Mouse (Mus musculus) monocyte, adult 5-6 weeks (primary cell): ENCODE measurements around the gene Als2cr12. TPM values are rescaled to one million over a fixed set of nuclear protein-coding genes. Genes with fewer than 3 reads are reported as not detected.
"Not testable (repeated sequence)": the region's sequence is repeated elsewhere in the genome, so short reads cannot be mapped to it uniquely, and the experiment has no call there.

Experiments
- ATAC-seq: fragments of 153-309, 156-312 bp; replicated peaks from 2 replicates; pipeline ENCODE4 v1.8.0; 2017; ENCODE audit warnings: mild to moderate bottlenecking; ENCODE audit not compliant: low TSS enrichment, insufficient number of reproducible peaks, severe bottlenecking, poor library complexity, low FRiP score
- total RNA-seq: library from RNA; stranded (forward); fragments of 200-1000, 200-491, 200-594 nt; gene quantifications from 3 replicates; pipeline ENCODE4 v1.2.3, GENCODE M21; 2017

Als2cr12 gene
- not detected in 3 replicates for total RNA-seq

DNA sequence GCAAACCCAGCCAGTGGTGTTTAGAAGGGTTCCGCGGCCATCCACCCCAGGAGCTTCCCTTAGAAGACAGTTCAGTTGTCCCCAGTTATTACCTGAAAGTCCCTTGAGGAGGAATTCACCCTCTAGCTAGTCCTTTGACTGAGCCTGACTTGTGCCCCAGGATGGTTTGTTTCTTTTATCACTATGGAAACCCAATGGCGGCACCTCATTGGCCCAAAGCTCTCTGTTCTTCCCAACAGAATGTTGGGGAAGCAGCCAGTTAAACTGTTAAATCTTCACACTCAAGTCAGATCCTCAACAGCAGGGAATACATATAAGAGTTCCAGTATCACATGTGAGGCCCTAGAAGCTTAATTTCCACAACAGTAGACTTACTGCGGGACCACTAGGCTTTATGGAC, at the start of gene Als2cr12:
Gene Als2cr12, minus strand, starts transcription at position 180 of the 400 bp plus-strand sequence.
- not testable (repeated sequence) for ATAC-seq

DNA sequence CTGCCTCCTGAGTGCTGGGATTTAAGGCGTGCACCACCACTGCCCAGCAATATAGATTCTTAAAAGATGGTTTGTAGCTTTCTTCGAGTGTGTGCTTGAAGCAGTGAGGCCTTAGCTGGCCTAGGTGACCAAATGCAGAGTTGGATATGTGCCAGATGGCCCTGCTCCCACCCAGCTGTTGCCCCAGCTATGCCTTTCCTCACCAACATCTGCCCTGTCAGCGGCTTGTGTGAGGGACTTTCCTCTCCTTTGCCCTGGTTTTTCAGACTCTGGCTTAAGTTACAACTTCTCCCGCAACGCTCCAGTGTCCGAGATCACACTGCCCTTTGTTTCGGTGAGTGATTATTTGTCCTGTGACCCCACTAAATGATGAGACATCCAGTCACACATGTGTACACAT, 48.9 kb upstream of the Als2cr12 start:
- ATAC-seq, result no peak

DNA sequence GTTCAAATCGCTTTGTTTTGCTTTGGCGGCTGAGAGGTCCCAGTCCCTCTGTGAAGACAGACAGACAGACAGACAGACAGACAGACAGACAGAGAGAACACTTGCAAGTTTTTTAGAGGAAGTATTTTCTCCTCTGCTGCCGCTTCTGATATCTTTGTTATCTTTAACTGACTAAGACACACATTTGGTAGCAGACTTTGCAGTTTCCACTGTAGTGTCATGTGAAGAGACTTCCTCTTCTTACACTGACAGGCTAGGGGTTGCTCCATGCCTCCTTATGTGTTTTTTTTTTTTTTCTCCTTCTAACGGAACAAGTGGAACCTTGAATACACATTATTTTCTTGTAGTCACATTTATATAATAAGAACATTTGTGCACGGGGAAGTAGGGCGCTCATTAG, 47.5 kb upstream of the Als2cr12 start:
- ATAC-seq, result peak; percentile 63

DNA sequence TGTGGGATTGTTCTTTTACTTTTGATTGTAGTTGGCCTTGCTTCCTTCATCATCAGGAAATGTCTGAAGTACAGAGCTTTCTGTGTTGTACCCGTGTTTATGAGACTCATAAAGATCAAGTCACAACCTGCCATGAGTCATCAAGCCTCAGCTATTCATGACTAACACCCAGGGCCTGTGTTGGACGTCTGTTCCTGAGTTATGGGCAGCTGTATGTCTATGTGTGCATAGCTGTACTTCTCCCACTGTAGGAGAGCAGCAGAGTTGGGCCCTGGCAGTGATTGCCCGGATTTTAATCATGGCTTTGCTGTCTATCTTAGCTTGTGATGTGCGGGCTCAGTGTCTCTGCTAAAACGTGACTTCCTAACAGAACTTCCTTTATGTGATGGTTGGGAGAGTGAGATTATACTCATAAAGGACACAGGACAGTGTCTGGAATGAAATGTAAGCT, 46.8 kb upstream of the Als2cr12 start:
- no peak for ATAC-seq

DNA sequence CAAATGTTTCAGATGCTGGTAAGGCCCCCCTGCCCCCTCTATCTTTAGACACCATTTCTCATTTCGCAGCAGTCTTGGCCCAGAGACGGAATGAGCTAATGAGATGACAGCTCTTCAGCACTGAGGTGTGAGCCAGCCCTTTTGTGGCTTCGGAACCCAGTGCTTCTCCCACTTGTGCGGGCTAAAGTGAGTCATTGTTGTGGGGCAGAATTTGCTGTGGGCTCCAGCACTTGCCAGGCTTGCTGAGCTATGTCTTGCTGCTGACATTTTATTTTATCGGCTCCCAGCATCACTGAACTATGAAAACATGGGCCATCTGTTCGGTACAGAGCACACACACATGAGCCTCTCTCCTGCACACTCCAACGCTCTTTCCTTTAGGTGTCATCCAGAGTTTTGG, 43.7 kb upstream of the Als2cr12 start:
- ATAC-seq, result no peak

DNA sequence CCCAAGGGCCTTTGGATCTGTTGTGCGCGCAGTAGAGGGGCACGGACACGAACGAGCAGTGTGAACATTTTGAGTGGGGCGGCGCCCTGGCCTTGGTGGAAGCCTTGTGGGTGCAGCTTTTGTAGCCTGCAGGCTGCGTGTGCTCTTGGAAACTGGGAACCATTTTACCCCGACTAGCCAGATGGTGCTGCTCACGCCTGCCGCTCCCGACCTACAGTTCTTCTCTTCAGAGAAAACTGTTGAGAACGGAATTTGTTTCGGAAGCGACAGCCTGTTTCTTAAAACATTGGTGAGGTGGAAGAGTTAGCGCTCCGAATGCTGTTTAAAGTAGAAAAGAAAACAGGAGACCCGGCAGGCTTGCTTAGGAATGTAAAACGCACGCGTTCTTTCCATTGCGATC, 41.2 kb upstream of the Als2cr12 start:
- ATAC-seq, result no peak

DNA sequence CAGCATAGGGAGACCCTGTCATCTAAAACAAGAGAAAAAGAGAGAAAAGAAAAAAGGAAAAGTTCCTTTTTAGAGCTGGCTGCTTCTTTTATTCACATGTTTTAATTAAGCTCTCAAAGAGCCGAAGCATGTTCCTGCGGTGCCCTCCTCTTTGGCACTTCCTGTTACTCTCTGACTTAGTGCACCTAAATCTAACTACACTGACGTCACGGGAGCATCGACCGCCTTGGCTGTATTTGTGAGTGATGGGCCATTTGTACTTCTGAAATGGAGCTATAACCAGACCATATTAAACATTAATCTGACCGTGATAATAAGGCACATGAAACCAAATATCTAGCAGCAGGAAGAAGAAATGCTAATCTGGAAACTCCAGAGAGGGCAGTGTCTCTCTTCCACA, 40.2 kb upstream of the Als2cr12 start:
- ATAC-seq, result no peak

DNA sequence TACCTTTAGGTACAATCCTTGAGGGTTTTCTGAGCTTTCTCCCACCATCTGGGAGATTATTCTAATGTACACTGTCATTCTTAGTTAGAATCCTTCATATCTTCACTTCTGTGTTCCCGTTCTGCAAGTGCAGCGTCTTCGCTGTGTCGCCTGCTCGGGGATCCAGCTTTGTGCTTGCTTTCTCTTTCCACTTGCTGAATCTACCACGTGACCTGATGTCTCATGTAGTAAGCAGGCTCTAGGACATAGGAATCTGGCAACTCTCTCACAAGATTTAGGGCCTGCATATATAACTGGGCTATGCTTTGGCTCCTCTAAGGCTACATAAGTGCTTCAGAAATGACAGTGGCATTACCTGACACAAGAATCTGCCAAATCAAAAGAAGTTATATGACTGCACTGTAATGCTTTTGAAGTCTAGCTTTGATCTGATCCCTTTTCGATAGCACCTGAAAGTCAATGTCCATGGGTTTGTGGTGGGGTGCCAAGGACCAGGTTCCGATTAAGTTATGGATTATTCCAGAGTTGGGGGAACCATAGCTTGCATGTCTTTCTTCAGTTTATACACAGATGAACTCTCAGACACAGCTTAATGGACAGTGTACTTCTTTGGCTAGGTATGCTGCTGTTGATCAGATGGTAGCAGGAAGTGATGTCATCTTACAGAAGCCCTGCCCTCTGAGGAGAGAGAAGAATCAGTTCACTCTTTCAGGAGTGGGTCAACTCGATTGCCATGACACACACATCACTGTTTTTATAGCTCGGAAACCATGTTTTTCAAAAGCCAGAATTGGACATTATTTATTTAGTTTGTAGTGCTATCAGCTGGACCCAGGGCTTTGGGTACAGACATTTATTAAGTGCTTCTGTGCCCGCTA, 38.5 kb upstream of the Als2cr12 start:
- no peak for ATAC-seq

DNA sequence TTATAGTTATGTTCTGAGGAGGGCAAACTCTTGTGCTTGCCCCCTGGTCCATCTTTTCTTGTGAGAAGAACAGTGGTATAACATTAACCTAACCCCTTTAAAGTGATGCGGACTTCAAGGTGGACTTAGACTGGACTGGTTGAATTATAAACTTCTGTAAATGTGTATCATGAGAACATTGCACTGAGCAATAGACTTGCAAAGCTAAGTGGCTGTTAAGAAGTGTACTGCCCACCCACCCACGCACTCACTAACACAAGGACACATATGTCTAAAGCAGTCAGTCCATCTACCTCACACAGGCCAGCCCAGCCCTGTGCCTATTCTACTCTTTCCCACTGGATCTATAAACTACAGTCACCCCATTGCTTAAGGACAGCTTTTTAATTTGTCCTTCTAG, 37.8 kb upstream of the Als2cr12 start:
- ATAC-seq, result no peak

DNA sequence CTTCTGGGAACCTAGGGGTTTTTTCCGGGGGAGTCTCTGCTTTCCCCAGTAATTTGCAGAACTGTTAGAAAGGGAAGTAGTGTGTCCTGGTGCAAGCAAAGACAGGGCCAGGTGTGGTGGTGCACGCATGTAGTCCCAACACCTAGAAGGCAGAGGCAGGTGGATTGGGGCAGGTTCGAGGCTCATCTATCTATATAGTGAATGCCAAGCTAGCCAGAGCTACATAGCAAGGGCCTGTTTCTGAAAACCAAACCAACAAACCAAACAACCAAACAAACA, 32.7 kb upstream of the Als2cr12 start:
- ATAC-seq, result no peak

DNA sequence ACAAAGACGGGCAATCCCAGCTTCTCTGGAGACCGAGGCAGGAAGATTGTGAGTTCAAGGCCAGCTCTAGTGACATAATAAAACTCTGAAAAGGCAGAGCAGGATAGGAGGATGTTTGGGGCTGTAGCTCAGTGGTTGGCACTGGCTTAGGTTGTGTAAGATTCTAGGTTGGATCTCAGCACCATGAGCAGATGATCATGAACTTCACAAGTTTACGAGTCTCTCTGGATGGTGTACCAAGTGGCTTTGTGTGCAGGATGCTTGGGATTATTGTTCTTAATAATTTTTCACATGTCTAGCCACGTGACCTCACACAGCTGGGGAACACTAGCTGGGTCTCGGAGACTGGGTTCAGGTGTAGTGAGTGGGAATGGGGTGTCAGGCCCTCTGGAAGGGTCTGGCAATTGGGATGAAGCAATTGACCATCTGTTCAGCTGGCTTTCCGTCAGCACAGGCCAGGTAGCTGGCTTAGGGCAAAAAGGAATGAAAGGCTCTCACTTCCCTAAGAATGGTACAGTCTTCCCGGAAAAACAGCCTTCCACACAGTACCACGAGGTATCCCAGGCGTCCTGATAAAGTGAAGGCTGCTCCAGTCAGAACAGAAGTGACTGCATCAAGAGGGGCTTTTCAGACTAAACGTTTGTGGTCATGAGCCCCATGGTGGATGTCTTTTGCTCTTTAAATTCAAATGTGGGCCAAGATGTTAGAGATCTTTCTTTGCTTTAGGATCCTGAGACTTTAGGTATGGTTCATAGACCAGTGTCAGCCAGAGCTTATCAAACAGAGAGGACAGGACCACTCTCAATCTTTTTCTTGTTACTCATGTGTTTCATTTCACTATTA, 32.2 kb upstream of the Als2cr12 start:
- no peak for ATAC-seq

DNA sequence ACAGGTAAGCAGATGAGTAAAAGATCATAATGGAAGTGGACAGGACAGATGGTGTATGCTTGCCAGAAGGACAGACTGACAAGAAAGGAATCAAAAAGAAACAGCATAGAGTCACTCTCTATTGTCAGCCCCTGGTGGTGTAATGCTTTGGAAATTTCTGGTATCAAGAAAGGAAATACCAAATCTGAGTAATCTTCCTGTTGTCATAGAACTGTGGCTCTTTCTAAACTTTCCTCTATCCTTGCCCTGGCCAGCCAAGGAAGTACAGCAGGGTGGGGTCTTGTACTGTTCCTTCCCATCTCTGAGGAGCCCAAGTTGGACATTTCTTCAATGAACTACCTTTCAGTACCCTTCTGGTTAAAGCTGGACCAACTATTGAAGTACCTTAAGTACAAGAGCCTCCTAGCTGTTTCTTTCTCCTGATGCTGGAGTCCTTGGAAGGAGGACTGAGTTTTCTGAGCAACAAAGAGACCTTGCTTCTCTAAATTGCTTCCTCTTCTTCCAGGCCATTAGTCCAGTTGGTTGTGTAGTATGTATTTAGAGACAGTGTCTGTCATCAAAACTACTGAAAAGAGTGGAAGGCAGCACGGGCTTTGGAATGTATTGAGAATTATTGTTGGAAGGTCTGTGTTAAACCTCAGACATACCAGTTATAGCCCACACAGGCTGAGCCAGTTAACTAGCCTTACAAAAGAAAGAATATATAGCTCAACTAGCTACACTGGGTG, 31.4 kb upstream of the Als2cr12 start:
- ATAC-seq, result no peak; the same call in 1 of the 2 replicates

DNA sequence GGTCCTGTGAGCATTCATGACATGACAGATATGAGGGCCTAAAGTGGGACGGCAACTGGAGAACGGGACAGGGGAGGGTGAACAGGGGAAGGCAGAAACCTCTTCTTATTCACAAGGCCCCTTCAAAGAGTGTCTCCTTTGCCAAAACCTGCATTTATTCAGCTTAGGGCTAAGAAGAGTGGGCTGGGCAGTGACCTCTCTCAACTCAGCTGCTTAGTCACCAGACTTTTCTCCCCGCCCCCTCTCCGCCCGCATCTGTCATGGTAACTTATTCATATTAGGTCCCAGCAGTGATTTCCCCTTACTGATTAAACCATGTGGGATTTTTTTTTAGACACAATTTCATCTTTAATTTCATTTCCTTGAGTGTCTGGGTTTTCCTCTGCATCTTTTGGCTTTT, 30.0 kb upstream of the Als2cr12 start:
- no peak for ATAC-seq

DNA sequence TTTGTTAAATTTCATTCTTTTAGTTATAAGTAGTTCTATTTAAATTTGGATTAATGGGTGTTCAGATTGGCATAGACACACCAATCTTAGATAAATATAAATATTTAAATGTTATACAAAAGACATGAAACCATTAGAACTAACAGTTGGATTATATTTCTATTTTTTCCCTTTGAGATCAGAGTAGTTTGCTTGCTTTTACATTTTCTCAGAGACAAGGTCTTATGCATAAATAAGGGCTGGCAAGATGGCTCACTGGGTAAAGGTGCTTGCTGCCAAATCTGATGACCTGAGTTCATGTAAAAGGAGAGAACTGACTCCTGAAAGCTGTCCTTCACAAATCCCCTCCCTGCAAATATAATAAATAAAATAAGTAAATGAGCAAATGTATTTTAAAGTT, 29.3 kb upstream of the Als2cr12 start:
- no peak for ATAC-seq

DNA sequence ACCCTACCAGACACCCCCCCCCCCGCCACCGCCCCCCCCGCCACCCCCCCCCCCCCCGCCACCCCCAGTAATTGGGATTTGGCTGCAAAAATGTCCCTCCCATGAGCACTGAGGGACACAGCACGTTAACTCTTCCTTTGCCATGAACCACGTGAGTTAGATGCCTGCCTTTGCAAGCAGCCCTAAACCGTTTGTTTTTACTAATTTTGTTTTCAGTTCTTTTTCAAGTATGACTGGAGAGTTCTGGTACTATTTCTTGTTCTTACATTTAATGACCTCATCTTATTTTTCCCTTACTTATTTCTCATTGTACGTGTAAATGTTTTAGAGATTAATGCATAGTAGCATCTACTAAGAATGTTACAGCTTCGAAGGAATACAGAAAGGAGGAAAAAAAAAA, 28.7 kb upstream of the Als2cr12 start:
- ATAC-seq, result no peak

DNA sequence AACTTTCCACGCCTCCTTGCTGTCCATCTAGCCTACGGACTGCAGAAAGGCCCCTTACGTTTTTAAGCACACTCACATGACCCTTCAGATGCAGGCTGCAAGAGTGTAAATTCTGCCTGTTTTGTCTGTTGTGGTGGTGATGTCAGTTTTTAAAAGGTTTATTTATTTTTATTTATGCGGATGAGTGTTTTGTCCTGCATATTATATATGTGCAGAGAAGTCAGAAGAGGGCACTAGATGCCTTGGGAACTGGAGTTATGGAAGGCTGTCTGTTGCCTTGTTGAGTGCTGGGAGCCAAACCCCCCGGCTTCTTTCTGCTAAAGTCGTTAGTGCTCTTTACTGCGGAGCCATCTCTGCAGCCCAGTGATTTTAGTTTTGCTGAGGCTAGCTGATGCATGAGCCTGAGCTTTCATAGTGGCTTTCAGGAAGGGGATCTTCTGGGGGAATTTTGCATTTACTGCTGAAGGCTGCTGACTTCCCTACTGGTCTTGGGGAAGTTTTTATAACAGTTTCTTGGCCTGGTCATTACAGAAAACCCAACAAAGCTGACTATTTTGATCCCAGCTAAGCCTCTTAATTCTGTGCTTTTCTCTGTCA, 28.1 kb upstream of the Als2cr12 start:
- no peak for ATAC-seq

DNA sequence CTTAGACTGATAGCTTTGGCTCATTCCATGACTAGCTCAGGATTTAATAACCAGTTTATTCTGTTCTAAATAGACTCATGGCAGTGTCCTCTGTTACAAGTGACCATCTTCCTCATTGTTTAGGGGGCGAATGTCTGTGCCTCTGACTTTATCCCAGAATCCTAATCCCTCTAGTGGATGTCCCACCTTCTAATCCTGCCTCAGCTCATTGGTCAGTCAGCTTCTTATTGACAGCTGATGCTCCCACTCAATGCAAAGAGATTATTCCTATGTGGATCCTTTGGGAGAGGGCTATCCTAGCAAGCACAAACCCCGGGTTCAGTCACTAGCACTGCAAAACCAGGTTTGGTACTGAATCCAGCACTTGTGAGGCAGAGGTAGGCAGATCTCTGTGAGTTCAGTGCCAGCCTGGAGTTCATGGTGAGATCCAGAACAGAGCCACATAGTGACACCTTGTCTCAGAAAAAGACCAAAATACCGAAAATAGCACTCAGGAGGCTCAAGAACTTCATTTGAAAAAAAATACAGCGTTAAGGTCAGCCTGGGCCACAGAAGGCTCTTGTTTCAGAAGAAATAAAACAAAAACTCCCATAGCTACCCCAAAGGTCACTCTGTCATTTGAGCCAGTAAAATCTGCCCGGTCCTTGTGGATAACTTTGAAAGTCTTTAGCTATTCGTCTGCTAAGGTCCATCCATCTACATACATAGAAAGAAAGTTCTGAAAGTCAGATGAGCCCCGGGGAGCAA, 27.4 kb upstream of the Als2cr12 start:
- no peak for ATAC-seq

DNA sequence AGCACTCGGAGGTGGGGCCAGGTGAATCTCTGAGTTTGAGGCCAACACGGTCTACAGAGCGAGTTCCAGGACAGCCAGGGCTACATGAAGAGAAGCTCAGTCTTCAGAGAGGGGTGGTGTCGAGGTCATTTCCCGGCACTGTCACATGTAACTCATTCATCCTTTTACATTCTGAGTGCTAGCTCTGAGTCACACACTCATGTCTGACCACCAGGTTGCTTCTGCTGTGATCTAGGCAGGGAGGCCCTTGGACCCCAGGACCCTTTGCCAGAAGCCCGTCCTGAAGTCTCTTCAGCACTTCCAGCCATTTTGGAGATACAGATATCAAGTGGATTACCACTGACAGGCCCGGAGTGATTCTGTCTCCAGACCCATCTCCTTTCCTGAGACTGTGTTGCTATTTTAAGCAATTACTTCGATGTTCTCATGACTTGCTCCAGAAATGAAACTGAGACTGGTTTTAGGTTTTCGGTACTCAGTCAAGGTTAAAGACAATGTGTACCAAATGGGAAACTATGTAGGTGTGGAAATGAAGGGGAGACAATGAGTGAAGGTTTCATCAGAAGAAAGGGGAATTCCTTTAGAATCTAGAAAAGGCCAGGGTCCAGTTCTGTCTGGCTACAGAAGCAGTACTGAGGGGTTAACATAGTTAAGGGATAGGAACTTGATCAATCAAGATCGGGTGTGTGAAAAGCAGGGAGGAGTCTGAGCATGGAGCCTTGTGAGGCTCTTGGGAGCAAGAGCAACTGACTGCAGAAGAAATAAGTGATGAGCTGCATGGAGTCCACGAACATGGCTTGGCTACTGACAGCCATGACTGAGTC, 26.5 kb upstream of the Als2cr12 start:
- ATAC-seq, result no peak
